Mouse (Mus musculus) liver, adult 2 months (tissue): Measurements from ENCODE around the gene Sla2.

ENCODE experiments used
- CTCF ChIP-seq: fragments of 200-500 bp; IDR thresholded peaks from 2 replicates; pipeline ENCODE4 v1.5.1; 2011; ENCODE audit warnings: low read depth, low read length, control low read depth
- POLR2A ChIP-seq: fragments of 200-500 bp; IDR thresholded peaks from 2 replicates; pipeline ENCODE4 v1.6.1; 2011; ENCODE audit warnings: low read length, control low read depth; ENCODE audit not compliant: insufficient read depth; ENCODE audit errors: extremely low read depth

DNA sequence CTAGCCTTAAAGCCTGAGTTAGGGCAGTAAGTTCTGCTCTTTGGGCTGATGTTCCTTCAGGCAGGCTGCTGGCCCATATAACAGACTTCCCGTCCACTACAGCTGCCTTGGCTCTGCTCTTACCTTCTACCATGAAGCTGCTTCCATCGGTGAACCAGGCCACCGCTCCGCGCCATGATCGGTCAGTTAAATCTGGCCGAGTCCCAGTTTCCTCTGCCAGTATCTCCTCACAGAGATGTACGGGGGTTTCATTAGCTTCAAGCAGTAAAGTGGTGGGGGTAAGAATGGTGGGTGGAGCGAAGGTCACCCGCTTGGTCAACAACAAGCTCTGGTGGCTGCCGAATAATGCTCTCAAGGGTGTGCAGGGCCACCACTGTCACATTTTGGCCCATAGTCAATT is 52.7 kb downstream of the Sla2 start:
- TF ChIP-seq CTCF (no peak), POLR2A (no peak)
